Mouse (Mus musculus): ENCODE results near the gene Zfp941. TPM values are rescaled to one million over a fixed set of nuclear protein-coding genes. Genes with fewer than 3 reads are reported as not detected.
A peak's percentile ranks its signal among the peaks of the same experiment; 100 is the strongest.

The Zfp941 gene
- not detected for total RNA-seq (2021)

DNA sequence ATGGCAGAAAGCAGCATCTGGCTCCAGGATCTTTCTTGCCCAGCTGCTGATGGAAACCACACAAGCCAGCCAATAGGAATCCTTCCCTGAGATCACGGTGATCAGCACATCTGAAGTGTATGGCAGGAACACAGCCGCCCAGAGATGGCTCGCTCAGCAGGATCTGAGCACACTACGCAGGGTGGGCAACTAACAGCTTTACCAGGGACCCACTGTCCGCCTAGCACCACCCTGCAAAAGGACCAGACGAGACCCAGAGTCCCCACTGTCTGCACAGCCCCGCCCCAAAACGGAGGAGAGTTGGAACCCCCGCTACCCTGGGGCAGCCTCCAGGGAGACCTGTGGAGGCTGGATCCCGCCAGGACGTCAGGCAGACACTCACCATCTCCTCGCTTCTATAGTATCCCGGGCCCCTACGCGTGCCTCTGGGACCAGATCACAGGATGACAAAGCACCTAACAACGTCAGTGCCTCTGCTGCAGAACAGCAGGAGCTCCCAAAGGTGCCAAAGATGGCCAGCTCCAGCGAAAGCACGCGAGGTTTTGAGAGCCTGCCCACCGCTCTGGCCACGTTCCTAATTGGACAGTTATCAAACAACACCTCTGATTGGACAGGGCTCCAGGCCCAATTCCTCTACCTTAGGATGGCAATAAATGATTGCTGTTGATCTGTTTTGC is at the start of gene Zfp941:
Gene Zfp941 (minus strand): TSS at position 526 of the 677 bp plus-strand sequence.
- intact Hi-C loops (cut with DNase I), result no loop called here
- DNase-seq (ENCODE audit: low spot score), result no peak

DNA sequence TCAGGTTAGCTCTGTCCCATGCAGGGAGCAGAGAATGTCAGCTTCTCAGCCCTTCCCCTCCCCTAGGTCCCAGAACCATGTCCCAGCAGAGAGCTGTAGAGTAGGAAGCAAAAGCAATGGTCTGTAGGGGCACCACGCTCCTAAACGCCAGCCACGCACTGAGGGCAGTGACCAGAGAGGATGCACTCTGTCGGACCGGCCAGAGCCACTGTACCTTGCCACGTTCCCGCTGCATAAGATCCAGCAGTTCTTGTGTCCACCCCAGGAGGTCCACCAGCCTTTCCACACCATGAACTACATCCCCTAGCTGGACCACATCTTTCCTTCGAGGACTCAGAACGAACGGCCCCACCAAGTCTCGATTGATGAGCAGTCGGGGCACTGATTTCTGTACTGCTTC is 42.8 kb upstream of the Zfp941 start:
- no peak for DNase-seq (ENCODE audit: low spot score)
- intact Hi-C loops (cut with DNase I), result no loop called here

DNA sequence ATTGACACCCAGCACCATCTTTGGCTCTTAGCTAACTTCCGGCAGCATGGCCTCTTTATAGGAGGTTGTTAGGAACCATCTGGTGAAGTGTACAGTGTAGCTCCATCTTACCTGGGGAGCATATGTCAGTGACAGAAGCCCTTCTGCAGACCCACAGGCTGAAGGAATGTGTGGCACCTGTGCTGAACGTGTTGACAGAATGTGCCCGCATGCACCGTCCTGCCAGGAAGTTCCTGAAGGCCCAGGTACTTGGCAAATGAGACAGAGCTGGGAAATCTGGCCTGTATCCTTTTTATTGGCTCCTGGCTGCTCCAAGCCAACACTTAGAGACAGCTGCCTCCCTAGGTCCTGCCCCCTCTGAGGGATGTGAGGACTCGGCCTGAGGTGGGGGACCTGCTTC is 38.8 kb upstream of the Zfp941 start:
- intact Hi-C loops (cut with DNase I), result no loop called here
- no peak for DNase-seq (ENCODE audit: low spot score)

- intact Hi-C loops (cut with DNase I), result no loop called here
- no peak for DNase-seq (ENCODE audit: low spot score)
These were observed 38.0 kb upstream of the Zfp941 start for GRCm38 (mm10) chr7:140859997-140860396.

DNA sequence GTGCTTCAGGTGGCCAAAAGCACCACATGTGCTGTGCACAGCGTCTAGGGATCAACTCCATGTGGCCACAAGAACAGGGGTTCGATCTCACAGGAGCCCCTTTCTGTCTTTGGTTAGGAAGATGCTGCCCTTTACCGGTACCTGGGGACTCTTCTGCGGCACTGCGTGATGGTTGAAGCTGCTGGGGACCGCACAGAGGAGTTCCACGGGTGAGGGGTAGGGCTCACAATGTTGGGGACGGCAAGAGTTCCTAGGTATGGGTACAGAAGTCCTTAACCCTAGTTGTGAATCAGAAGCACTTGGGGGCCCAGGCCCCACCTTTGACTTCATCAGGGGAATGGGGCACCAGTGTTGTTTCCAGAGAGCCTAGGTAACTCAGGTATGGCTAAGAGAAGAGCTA is 36.8 kb upstream of the Zfp941 start:
- intact Hi-C loops (cut with DNase I), result no loop called here

GRCm38 (mm10) chr7:140857550-140858505 is 35.9 kb upstream of the Zfp941 start, which contains the start of gene Bet1l:
Gene Bet1l (minus strand): TSS chr7:140857577.
- DNase-seq (ENCODE audit: low spot score), result no peak
- intact Hi-C loops (cut with DNase I), result loop anchor here (1.0 kb wide), 1 partner anchor 24 kb away; the partner anchor contains the start of gene Sirt3

More for the DNA sequence above, 36.8 kb upstream of the Zfp941 start:
- no peak for DNase-seq (ENCODE audit: low spot score)

- peak; percentile 89 for DNase-seq (ENCODE audit: low spot score)
- intact Hi-C loops (cut with DNase I), result loop anchor here (1.0 kb wide), 1 partner anchor 25 kb away; the partner anchor contains the start of gene Sirt3
These were observed 35.0 kb upstream of the Zfp941 start, which contains the start of gene Ric8a for GRCm38 (mm10) chr7:140856785-140857549. Gene Ric8a (plus strand): TSS chr7:140856957.

GRCm38 (mm10) chr7:140855860-140856784 is 34.1 kb upstream of the Zfp941 start, which contains the start of gene Gm45785:
Gene Gm45785 (minus strand): TSS chr7:140856331.
- intact Hi-C loops (cut with DNase I), result no loop called here

DNA sequence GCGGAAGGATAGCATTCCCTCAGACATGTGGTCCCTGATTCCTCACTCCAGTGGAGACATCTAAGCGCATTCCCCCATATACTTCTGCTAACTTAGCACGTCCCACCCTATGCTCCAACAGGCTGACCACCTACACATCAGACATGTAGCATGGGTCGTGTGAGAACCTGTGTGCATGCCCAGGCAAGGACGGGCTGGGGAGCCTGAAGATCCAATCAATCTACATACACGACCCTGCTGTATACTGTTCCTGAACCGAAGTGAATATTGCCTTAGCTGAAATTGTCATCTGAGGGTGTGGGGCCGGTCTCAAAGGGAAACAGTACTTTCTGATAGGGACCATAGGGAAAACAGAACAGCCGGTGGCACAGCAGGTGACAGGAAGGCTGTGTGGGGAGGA is 33.2 kb upstream of the Zfp941 start:
- intact Hi-C loops (cut with DNase I), result no loop called here
- no peak for DNase-seq (ENCODE audit: low spot score)

More at GRCm38 (mm10) chr7:140855860-140856784, 34.1 kb upstream of the Zfp941 start, which contains the start of gene Gm45785:
- peak; percentile 82 for DNase-seq (ENCODE audit: low spot score)

DNA sequence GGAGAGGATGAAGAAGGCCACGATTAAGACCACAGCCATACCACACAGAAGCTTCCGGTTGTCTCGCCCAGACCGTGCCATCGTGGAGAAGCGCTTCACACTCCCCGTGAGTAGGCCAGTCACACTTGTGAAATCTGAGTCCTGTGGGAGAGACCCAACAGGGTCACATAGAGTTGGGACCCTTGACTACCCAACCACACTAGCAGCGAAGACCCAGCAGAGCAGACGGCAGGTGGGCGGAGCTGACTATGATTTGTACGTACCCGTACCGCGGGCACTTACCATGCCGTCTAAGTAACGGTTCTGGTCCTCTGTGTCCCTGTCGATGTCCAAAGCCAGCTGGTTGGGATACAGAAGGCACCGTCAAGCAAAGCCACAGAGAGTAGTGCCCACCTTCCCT is 32.5 kb upstream of the Zfp941 start:
- intact Hi-C loops (cut with DNase I), result no loop called here
- DNase-seq (ENCODE audit: low spot score), result no peak

DNA sequence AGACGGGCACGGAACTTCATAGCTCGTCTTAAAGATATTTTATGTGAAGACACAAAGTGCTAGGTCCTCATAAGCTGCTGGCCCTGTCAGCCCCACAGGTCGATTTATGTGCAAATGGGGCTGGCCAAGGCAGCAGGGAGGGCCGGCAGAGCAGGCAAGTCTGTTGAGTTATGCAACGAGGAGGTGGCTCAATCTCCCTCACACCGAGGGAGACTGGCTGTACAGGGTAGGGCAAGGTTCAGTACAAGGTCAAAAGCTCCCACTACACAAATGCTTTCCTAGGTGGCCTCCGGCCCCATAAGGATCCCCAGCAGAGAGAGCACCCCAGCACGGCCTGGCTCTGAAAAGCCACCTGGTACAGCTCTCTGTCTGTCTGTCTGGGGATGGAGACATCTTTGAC is 31.4 kb upstream of the Zfp941 start:
- intact Hi-C loops (cut with DNase I), result no loop called here
- DNase-seq (ENCODE audit: low spot score), result no peak

GRCm38 (mm10) chr7:140851916-140852315 is 29.9 kb upstream of the Zfp941 start:
- intact Hi-C loops (cut with DNase I), result no loop called here
- no peak for DNase-seq (ENCODE audit: low spot score)

DNA sequence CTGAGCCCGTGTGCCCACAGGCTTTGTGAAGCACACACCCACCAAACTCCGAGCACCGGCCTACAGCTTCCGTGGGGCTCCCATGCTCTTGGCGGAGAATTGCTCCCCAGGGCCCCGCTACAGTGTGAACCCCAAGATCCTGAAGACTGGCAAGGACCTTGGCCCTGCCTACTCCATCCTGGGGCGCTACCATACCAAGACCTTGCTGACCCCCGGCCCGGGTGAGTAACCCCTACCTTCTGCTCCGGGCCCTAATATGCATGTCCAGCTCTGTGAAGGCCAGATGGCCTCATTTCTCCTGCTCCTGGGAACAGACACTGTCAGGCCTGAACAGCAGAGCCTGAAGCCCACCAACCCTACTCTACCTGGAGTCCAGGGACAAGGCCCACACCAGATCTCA is 26.6 kb upstream of the Zfp941 start:
- intact Hi-C loops (cut with DNase I), result loop anchor here (5.0 kb wide), 1 partner anchor 329 kb away; no protein-coding TSS in a partner anchor
- DNase-seq (ENCODE audit: low spot score), result no peak

DNA sequence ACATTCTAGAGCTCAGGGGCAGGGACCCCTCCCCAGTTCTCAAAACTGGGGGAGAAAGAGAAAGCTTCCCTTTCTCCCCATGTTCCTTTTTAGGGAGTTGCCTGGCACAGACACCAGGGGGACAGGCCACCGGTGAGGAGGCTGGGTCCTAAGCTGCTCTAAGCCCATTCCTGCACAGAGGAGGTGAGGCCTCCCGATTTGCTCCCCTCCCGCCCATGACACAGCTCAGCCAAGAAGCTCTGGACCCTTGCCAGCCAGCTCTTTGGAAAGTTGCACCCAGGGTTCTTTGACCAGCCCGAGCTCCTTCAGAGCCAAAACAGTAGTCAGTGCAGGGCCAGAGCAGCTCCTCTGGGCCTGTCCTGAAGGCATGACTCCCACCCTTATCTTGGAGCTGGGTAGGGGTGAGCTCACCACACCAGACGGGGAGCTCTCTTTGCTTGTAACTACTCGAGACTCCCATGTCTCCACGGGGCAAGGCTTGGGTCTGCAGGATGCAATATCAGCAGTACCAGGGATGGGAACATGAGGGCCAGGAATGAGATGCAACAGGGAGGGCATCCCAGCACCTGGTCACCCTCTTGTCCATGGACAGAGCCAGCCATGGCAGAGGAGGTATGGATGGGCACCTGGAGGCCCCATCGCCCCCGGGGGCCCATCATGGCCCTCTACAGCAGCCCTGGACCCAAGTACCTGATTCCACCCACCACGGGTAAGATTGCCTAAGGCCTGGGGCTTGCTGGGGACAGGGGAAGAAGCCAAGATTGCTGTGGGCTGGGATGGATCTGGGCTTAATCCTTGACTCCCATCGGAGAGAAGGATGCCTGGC is 26.0 kb upstream of the Zfp941 start, which contains the start of gene Odf3:
Gene Odf3 (plus strand): TSS at position 51 of the 826 bp plus-strand sequence.
- intact Hi-C loops (cut with DNase I), result loop anchor here (5.0 kb wide), 1 partner anchor 329 kb away; no protein-coding TSS in a partner anchor
- no peak for DNase-seq (ENCODE audit: low spot score)

GRCm38 (mm10) chr7:140846676-140847075 is 24.7 kb upstream of the Zfp941 start:
- DNase-seq (ENCODE audit: low spot score), result no peak
- intact Hi-C loops (cut with DNase I), result loop anchor here (5.0 kb wide), 1 partner anchor 331 kb away; no protein-coding TSS in a partner anchor

DNA sequence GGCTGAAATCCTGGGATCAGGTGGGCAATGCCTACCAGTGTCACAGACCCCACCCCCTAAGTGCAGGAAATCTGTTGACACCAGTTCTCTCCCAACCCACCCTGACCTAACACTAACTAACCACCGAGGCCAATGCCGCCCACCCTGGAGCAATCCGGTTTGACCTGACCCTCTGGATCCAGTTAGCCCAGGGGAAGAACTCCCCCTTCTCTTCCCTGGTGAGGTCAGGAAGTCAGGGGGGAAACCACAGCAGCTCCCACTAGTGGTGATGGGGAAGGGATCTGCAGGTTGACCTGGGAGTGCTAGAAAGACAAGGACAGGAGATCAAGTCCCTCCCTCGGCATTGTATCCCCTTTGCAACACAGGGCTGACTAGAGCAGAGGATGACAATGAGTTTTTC is 23.7 kb upstream of the Zfp941 start:
- no peak for DNase-seq (ENCODE audit: low spot score)
- intact Hi-C loops (cut with DNase I), result loop anchor here (1.0 to 5.0 kb wide), 3 partner anchors 58 to 332 kb away; no protein-coding TSS in a partner anchor

DNA sequence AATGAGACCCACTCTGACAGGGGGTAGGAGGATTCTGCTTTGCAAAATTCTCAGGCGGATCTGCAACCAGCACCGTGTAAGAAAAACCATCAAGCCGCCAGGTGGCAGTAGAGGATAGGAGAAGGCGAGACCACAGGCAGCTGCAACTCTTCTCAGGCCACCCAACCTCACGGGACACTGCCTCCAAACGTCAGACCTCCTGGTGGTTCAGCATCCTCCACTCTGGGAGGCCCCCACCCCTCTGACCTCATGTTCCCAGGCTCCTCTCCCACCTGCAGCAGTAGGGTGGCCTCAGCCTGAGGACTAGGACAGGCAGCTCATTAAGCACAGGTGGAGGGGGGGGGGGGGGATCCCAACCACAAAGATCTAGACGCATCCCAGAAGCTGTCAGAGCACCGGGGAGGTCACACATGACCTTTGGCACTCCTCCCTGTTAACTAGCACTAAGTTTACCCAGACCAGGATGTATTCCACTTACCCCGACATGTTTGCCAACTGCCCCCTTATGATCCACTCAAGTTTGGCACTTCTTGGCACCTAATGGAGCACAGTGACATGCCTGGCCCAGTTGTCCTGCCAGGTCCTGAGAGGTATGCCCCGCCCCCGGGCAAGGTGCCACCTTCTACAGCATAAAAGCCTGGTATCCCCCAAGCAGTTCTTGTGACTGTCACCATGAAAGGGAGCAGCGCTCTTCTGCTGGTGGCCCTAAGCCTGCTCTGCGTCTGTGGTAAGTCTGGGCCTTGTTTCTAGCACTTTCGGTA is 23.1 kb upstream of the Zfp941 start, which contains the start of gene Scgb1c1:
Gene Scgb1c1 (plus strand): TSS at position 643 of the 761 bp plus-strand sequence.
- DNase-seq (ENCODE audit: low spot score), result peak; percentile 67
- intact Hi-C loops (cut with DNase I), result loop anchor here (1.0 to 5.0 kb wide), 3 partner anchors 58 to 332 kb away; no protein-coding TSS in a partner anchor

Measured in heart, postnatal 25 days (tissue).